Mouse (Mus musculus) testis, adult 2 months (tissue): ENCODE data around the gene Shf.
"Not testable (repeated sequence)": the region's sequence is repeated elsewhere in the genome, so short reads cannot be mapped to it uniquely, and the experiment has no call there.

Source experiments
- CTCF ChIP-seq: fragments of 200-500 bp; IDR thresholded peaks from 2 replicates; pipeline ENCODE4 v1.5.1; 2012; ENCODE audit warnings: low read depth, mild to moderate bottlenecking, inconsistent platforms, low read length, moderate library complexity; ENCODE audit not compliant: control insufficient read depth, insufficient read depth, insufficient replicate concordance
- POLR2A ChIP-seq: fragments of 200-500 bp; IDR thresholded peaks from 2 replicates; pipeline ENCODE4 v1.6.1; 2012; ENCODE audit warnings: low read depth, mild to moderate bottlenecking, inconsistent platforms, low read length, moderate library complexity; ENCODE audit not compliant: control insufficient read depth

DNA sequence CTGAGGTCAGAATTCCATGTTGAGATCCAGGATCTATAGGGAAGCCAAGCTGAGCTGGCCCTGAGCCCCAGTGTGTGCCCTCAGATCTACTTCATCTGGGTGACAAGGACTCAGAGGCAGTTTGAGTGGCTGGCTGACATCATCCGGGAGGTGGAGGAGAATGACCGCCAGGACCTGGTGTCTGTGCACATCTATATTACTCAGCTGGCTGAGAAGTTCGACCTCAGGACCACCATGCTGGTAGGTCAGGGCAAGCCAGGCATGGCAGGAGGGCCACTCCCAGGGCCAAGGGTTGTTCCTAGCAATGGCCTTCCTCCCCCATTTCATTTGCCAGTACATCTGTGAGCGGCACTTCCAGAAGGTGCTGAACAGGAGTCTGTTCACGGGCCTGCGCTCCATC lies 22.8 kb downstream of the Shf start:
- TF ChIP-seq POLR2A, CTCF: not testable (repeated sequence)
